Mouse (Mus musculus): ENCODE measurements around the gene Slc41a1. TPM values are rescaled to one million over a fixed set of nuclear protein-coding genes. Genes with fewer than 3 reads are reported as not detected.
"Not testable (repeated sequence)": the region's sequence is repeated elsewhere in the genome, so short reads cannot be mapped to it uniquely, and the experiment has no call there.

The Slc41a1 gene
- 10 to 100 TPM; 55.5 to 64.4 TPM for total RNA-seq (2021)

GRCm38 (mm10) chr1:131827207-131827786, at the start of gene Slc41a1:
Slc41a1 (plus strand) TSS chr1:131827493.
- DNase-seq: no peak

- no peak for DNase-seq
These were observed 32.7 kb upstream of the Slc41a1 start for GRCm38 (mm10) chr1:131794591-131794990.

- no peak for DNase-seq
These were observed 32.1 kb upstream of the Slc41a1 start for GRCm38 (mm10) chr1:131795171-131795570.

GRCm38 (mm10) chr1:131797202-131797909, 29.9 kb upstream of the Slc41a1 start, which contains the start of gene Pm20d1:
Pm20d1 (plus strand) TSS chr1:131797381.
- DNase-seq: peak in 1 of 2 experiments; percentile 9

GRCm38 (mm10) chr1:131800001-131800400, 27.3 kb upstream of the Slc41a1 start:
- no peak for DNase-seq

- no peak for DNase-seq
These were observed 26.2 kb upstream of the Slc41a1 start for GRCm38 (mm10) chr1:131801071-131801470.

GRCm38 (mm10) chr1:131802652-131803051, 24.6 kb upstream of the Slc41a1 start:
- peak in 1 of 2 experiments; percentile 18 for DNase-seq

GRCm38 (mm10) chr1:131804166-131804565, 23.1 kb upstream of the Slc41a1 start:
- no peak for DNase-seq

- no peak for DNase-seq
These were observed 18.3 kb upstream of the Slc41a1 start for GRCm38 (mm10) chr1:131808986-131809385.

- no peak for DNase-seq
These were observed 17.6 kb upstream of the Slc41a1 start for GRCm38 (mm10) chr1:131809651-131810050.

GRCm38 (mm10) chr1:131811393-131811792, 15.9 kb upstream of the Slc41a1 start:
- DNase-seq: no peak

- no peak for DNase-seq
These were observed 15.3 kb upstream of the Slc41a1 start for GRCm38 (mm10) chr1:131812006-131812405.

- no peak for DNase-seq
These were observed 14.5 kb upstream of the Slc41a1 start for GRCm38 (mm10) chr1:131812631-131813295.

- DNase-seq: no peak
These were observed 13.6 kb upstream of the Slc41a1 start for GRCm38 (mm10) chr1:131813731-131814130.

GRCm38 (mm10) chr1:131814191-131814590, 13.1 kb upstream of the Slc41a1 start:
- DNase-seq: no peak

- no peak for DNase-seq
These were observed 10.4 kb upstream of the Slc41a1 start for GRCm38 (mm10) chr1:131816886-131817285.

- not testable (repeated sequence) for DNase-seq
These were observed 6.9 kb upstream of the Slc41a1 start for GRCm38 (mm10) chr1:131820353-131820752.

- no peak for DNase-seq
These were observed 6.4 kb upstream of the Slc41a1 start for GRCm38 (mm10) chr1:131820887-131821328.

GRCm38 (mm10) chr1:131822292-131822691, 5.0 kb upstream of the Slc41a1 start:
- no peak for DNase-seq

GRCm38 (mm10) chr1:131822856-131823492, 4.3 kb upstream of the Slc41a1 start:
- no peak for DNase-seq

- no peak for DNase-seq
These were observed 3.7 kb upstream of the Slc41a1 start for GRCm38 (mm10) chr1:131823563-131823962.

- no peak for DNase-seq
These were observed 2.6 kb upstream of the Slc41a1 start for GRCm38 (mm10) chr1:131824528-131825181.

All from layer of hippocampus, postnatal 36 days (tissue).